Mouse (Mus musculus) embryonic facial prominence, embryonic 12.5 days (tissue): ENCODE data around the gene Clec3b. TPM values are rescaled to one million over a fixed set of nuclear protein-coding genes. Genes with fewer than 3 reads are reported as not detected.

Source experiments
- ATAC-seq: fragments of 200-750 bp; cut with Nextera tagmentation; 2 replicates; pipeline ENCODE4 v1.8.0; 2017; ENCODE audit not compliant: insufficient number of reproducible peaks, insufficient read depth, low FRiP score, low TSS enrichment
- H3K27ac ChIP-seq: fragments of 300-500 bp; sonication (generic); 2 replicates; pipeline ENCODE4 v1.5.1; 2016; ENCODE audit warnings: mild to moderate bottlenecking
- H3K27me3 ChIP-seq: fragments of 300-500 bp; sonication (generic); 2 replicates; pipeline ENCODE4 v1.6.1; 2016; ENCODE audit warnings: mild to moderate bottlenecking, moderate library complexity
- H3K36me3 ChIP-seq: fragments of 300-500 bp; sonication (generic); 2 replicates; pipeline ENCODE4 v1.6.1; 2016; ENCODE audit warnings: mild to moderate bottlenecking
- H3K4me1 ChIP-seq: fragments of 300-500 bp; sonication (generic); 2 replicates; pipeline ENCODE4 v1.6.1; 2016
- H3K4me2 ChIP-seq: fragments of 300-500 bp; sonication (generic); replicated peaks from 2 replicates; pipeline ENCODE4 v1.6.1; 2016; ENCODE audit warnings: mild to moderate bottlenecking, moderate library complexity
- H3K4me3 ChIP-seq: fragments of 300-500 bp; sonication (generic); 2 replicates; pipeline ENCODE4 v1.5.1; 2016; ENCODE audit warnings: mild to moderate bottlenecking
- H3K9ac ChIP-seq: fragments of 300-500 bp; sonication (generic); 2 replicates; pipeline ENCODE4 v1.6.1; 2016; ENCODE audit warnings: mild to moderate bottlenecking, moderate library complexity
- H3K9me3 ChIP-seq: fragments of 300-500 bp; sonication (generic); 2 replicates; pipeline ENCODE4 v1.6.1; 2016; ENCODE audit warnings: mild to moderate bottlenecking, moderate library complexity
- WGBS: fragments of 180-500 bp; shearing (Covaris S2); methylation state at CpG from one replicate; pipeline ENCODE4 v1.1.7; 2016; 5-methylcytosine and 5-hydroxymethylcytosine counted together
- polyA plus RNA-seq: library from polyadenylated mRNA; unstranded; fragments of >200 nt; fragmentation: Nextera tagmentation; extraction: Ambion mirVana; gene quantifications from 2 replicates; pipeline ENCODE4 v1.2.1, GENCODE M21; 2016

The Clec3b gene
- polyA plus RNA-seq, 1 experiment from 2014 or later = 0.17 TPM

GRCm38 (mm10) chr9:123157699-123158098, 7.0 kb downstream of the Clec3b start:
- Histone ChIP-seq H3K36me3 (no peaks in the 10 kb centered on the region), H3K27me3 (0 out of 2 replicates have a peak, but pooled peaks cover 3% of the 10 kb centered on the region), H3K9me3 (no peaks in the 10 kb centered on the region), H3K27ac (no peak overlapping the region), H3K4me3 (no peak overlapping the region), H3K4me2 (no peak overlapping the region), H3K9ac (no peak overlapping the region), H3K4me1 (0 out of 2 replicates have a peak, but pooled peaks cover 4% of the 10 kb centered on the region)
- no peak for ATAC-seq

GRCm38 (mm10) chr9:123158125-123158836, 7.5 kb downstream of the Clec3b start:
- Histone ChIP-seq H3K27ac (no peak overlapping the region), H3K9ac (no peak overlapping the region), H3K9me3 (no peaks in the 10 kb centered on the region), H3K4me1 (0 out of 2 replicates have a peak, but pooled peaks cover 4% of the 10 kb centered on the region), H3K4me2 (no peak overlapping the region), H3K27me3 (0 out of 2 replicates have a peak, but pooled peaks cover 3% of the 10 kb centered on the region), H3K4me3 (no peak overlapping the region), H3K36me3 (no peaks in the 10 kb centered on the region)
- ATAC-seq = no peak
- 51% methylated on average over 8 of the region's 8 CpGs for WGBS

- no peak overlapping the region for H3K4me2 ChIP-seq
- H3K36me3 ChIP-seq = no peaks in the 10 kb centered on the region
- 61% methylated on average over 7 of the region's 7 CpGs for WGBS
- H3K9me3 ChIP-seq = no peaks in the 10 kb centered on the region
- ATAC-seq = no peak
- 0 out of 2 replicates have a peak, but pooled peaks cover 4% of the 10 kb centered on the region for H3K4me1 ChIP-seq
- H3K9ac ChIP-seq = no peak overlapping the region
- H3K4me3 ChIP-seq = no peak overlapping the region
- 0 out of 2 replicates have a peak, but pooled peaks cover 3% of the 10 kb centered on the region for H3K27me3 ChIP-seq
- no peak overlapping the region for H3K27ac ChIP-seq
Measured at GRCm38 (mm10) chr9:123159330-123159729, 8.6 kb downstream of the Clec3b start.

GRCm38 (mm10) chr9:123161792-123162191, 11.0 kb downstream of the Clec3b start:
- H3K9ac ChIP-seq = no peak overlapping the region
- no peaks in the 10 kb centered on the region for H3K9me3 ChIP-seq
- no peak for ATAC-seq
- H3K36me3 ChIP-seq = no peaks in the 10 kb centered on the region
- H3K27ac ChIP-seq = no peak overlapping the region
- 56% methylated on average over 2 of the region's 2 CpGs for WGBS
- peaks cover 4% of the 10 kb centered on the region; the same call in 1 of the 2 replicates for H3K4me1 ChIP-seq
- H3K27me3 ChIP-seq = no peaks in the 10 kb centered on the region
- H3K4me3 ChIP-seq = no peak overlapping the region
- H3K4me2 ChIP-seq = no peak overlapping the region

- Histone ChIP-seq H3K27me3 (no peaks in the 10 kb centered on the region), H3K4me1 (peaks cover 4% of the 10 kb centered on the region; the same call in 1 of the 2 replicates), H3K9me3 (no peaks in the 10 kb centered on the region), H3K9ac (no peak overlapping the region), H3K4me2 (no peak overlapping the region), H3K27ac (no peak overlapping the region), H3K4me3 (no peak overlapping the region), H3K36me3 (no peaks in the 10 kb centered on the region)
- ATAC-seq = no peak
- WGBS = 84% methylated on average over 4 of the region's 4 CpGs
Measured at GRCm38 (mm10) chr9:123162985-123163694, 12.4 kb downstream of the Clec3b start.

GRCm38 (mm10) chr9:123165781-123166443, 15.2 kb downstream of the Clec3b start:
- Histone ChIP-seq H3K27ac (no peak overlapping the region), H3K27me3 (no peaks in the 10 kb centered on the region), H3K9ac (no peak overlapping the region), H3K4me3 (no peak overlapping the region), H3K4me2 (no peak overlapping the region), H3K9me3 (no peaks in the 10 kb centered on the region), H3K36me3 (no peaks in the 10 kb centered on the region), H3K4me1 (peaks cover 3% of the 10 kb centered on the region; the same call in 1 of the 2 replicates)
- no peak for ATAC-seq
- WGBS = 83% methylated on average over 3 of the region's 3 CpGs

GRCm38 (mm10) chr9:123173760-123174159, 23.0 kb downstream of the Clec3b start:
- Histone ChIP-seq H3K36me3 (no peaks in the 10 kb centered on the region), H3K4me2 (no peak overlapping the region), H3K4me3 (no peak overlapping the region), H3K9me3 (no peaks in the 10 kb centered on the region), H3K4me1 (no peaks in the 10 kb centered on the region), H3K9ac (no peak overlapping the region), H3K27me3 (no peaks in the 10 kb centered on the region), H3K27ac (no peak overlapping the region)
- ATAC-seq = no peak
- WGBS = 82% methylated on average over 6 of the region's 6 CpGs

GRCm38 (mm10) chr9:123174356-123174755, 23.6 kb downstream of the Clec3b start:
- no peak for ATAC-seq
- Histone ChIP-seq H3K36me3 (no peaks in the 10 kb centered on the region), H3K4me2 (no peak overlapping the region), H3K27ac (no peak overlapping the region), H3K4me1 (no peaks in the 10 kb centered on the region), H3K9ac (no peak overlapping the region), H3K4me3 (no peak overlapping the region), H3K9me3 (no peaks in the 10 kb centered on the region), H3K27me3 (no peaks in the 10 kb centered on the region)
- 65% methylated on average over 4 of the region's 4 CpGs for WGBS

GRCm38 (mm10) chr9:123177380-123178048, 26.8 kb downstream of the Clec3b start:
- Histone ChIP-seq H3K36me3 (no peaks in the 10 kb centered on the region), H3K4me1 (no peaks in the 10 kb centered on the region), H3K9me3 (no peaks in the 10 kb centered on the region), H3K27ac (no peak overlapping the region), H3K4me2 (no peak overlapping the region), H3K4me3 (no peak overlapping the region), H3K27me3 (no peaks in the 10 kb centered on the region), H3K9ac (no peak overlapping the region)
- no peak for ATAC-seq
- WGBS = 86% methylated on average over 9 of the region's 9 CpGs

GRCm38 (mm10) chr9:123180003-123180402, 29.3 kb downstream of the Clec3b start:
- Histone ChIP-seq H3K4me2 (no peak overlapping the region), H3K9me3 (no peaks in the 10 kb centered on the region), H3K36me3 (no peaks in the 10 kb centered on the region), H3K4me3 (no peak overlapping the region), H3K9ac (no peak overlapping the region), H3K27me3 (no peaks in the 10 kb centered on the region), H3K4me1 (no peaks in the 10 kb centered on the region), H3K27ac (no peak overlapping the region)
- ATAC-seq = no peak
- WGBS = 89% methylated on average over 6 of the region's 6 CpGs

GRCm38 (mm10) chr9:123183226-123183625, 32.5 kb downstream of the Clec3b start:
- Histone ChIP-seq H3K27me3 (no peaks in the 10 kb centered on the region), H3K4me1 (no peaks in the 10 kb centered on the region), H3K9me3 (no peaks in the 10 kb centered on the region), H3K4me3 (no peak overlapping the region), H3K36me3 (no peaks in the 10 kb centered on the region), H3K4me2 (no peak overlapping the region), H3K27ac (no peak overlapping the region), H3K9ac (no peak overlapping the region)
- ATAC-seq = no peak
- 73% methylated on average over 8 of the region's 8 CpGs for WGBS
